Mouse (Mus musculus): ENCODE measurements around the gene D430041D05Rik.

DNA sequence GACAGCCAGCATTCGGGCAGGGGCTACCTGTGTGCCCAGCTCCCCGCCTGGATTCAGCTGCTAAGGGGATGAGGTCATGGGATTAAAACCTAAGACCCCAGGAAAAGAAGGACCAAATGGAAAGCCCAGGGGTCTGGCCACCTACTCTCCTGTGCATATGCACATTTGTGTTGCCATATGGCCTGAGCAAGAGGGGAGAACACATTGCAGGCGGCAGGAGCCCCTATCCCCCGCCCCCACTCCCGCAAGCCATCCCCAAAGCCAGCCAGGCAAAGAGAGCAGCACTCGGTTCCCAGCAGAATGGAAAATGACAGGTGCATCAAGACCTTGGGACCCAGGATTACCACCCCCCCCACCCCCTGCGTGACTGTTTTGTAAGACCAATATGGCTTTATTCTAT, 31.5 kb downstream of the D430041D05Rik start:
- TF ChIP-seq CTCF (IDR thresholded peaks at IDR 0.05; ENCODE audit: borderline replicate concordance, insufficient read depth, low read length): no peak
- no peak for TF ChIP-seq POLR2A (IDR thresholded peaks at IDR 0.05; ENCODE audit: low read depth, low read length)
